Mouse (Mus musculus): Measurements from ENCODE around the gene Slitrk5.
A peak's percentile ranks its signal among the peaks of the same experiment; 100 is the strongest.
"Not testable (repeated sequence)": the region's sequence is repeated elsewhere in the genome, so short reads cannot be mapped to it uniquely, and the experiment has no call there.

The Slitrk5 gene

GRCm38 (mm10) chr14:111674664-111675147 lies at the start of gene Slitrk5:
Gene Slitrk5, plus strand, starts transcription at chr14:111675097.
- peak; percentile 88 for DNase-seq (ENCODE audit: low read depth, low spot score)

- DNase-seq (ENCODE audit: low read depth, low spot score), result peak; percentile 23
Observed at GRCm38 (mm10) chr14:111672942-111673341, 2.0 kb upstream of the Slitrk5 start.

- peak; percentile 36 for DNase-seq (ENCODE audit: low read depth, low spot score)
Observed at GRCm38 (mm10) chr14:111675211-111676165, 591 bp downstream of the Slitrk5 start.

GRCm38 (mm10) chr14:111676166-111676581 lies 1.3 kb downstream of the Slitrk5 start:
- peak; percentile 52 for DNase-seq (ENCODE audit: low read depth, low spot score)

- peak; percentile 33 for DNase-seq (ENCODE audit: low read depth, low spot score)
Observed at GRCm38 (mm10) chr14:111676851-111677291, 2.0 kb downstream of the Slitrk5 start.

- DNase-seq (ENCODE audit: low read depth, low spot score), result peak; percentile 6
Observed at GRCm38 (mm10) chr14:111677361-111678070, 2.6 kb downstream of the Slitrk5 start.

- no peak for DNase-seq (ENCODE audit: low read depth, low spot score)
Observed at GRCm38 (mm10) chr14:111680271-111680670, 5.4 kb downstream of the Slitrk5 start.

GRCm38 (mm10) chr14:111681092-111681708 lies 6.3 kb downstream of the Slitrk5 start:
- DNase-seq (ENCODE audit: low read depth, low spot score), result peak; percentile 58

- DNase-seq (ENCODE audit: low read depth, low spot score), result peak; percentile 3
Observed at GRCm38 (mm10) chr14:111681773-111682172, 6.9 kb downstream of the Slitrk5 start.

GRCm38 (mm10) chr14:111683543-111683942 lies 8.6 kb downstream of the Slitrk5 start:
- no peak for DNase-seq (ENCODE audit: low read depth, low spot score)

GRCm38 (mm10) chr14:111690139-111690538 lies 15.2 kb downstream of the Slitrk5 start:
- not testable (repeated sequence) for DNase-seq (ENCODE audit: low read depth, low spot score)

- no peak for DNase-seq (ENCODE audit: low read depth, low spot score)
Observed at GRCm38 (mm10) chr14:111729833-111730232, 54.9 kb downstream of the Slitrk5 start.

Measured in ES-CJ7 (cell line).